Mouse (Mus musculus) mouse trophoblast stem cell (cell line): Measurements from ENCODE around the gene Stard8.
"Not testable (repeated sequence)": the region's sequence is repeated elsewhere in the genome, so short reads cannot be mapped to it uniquely, and the experiment has no call there.

Experiments
- in situ Hi-C, 2 experiments: fragments of 300-500 bp; cut with MseI, MboI; formaldehyde crosslinking; loops; 2 replicates in 1 of 2; 3 replicates in 1 of 2; pipeline ENCODE4 v1.15.1; 2025

Gene Stard8

GRCm38 (mm10) chrX:99046360-99047055 lies 43.5 kb downstream of the Stard8 start:
- in situ Hi-C loops = no loop called here

- in situ Hi-C loops = no loop called here
These were observed 45.1 kb downstream of the Stard8 start for GRCm38 (mm10) chrX:99048111-99048510.

- in situ Hi-C loops = no loop called here
These were observed 46.2 kb downstream of the Stard8 start for GRCm38 (mm10) chrX:99049247-99049646.

- in situ Hi-C loops = no loop called here
These were observed 47.9 kb downstream of the Stard8 start for GRCm38 (mm10) chrX:99050736-99051481.

- in situ Hi-C loops = no loop called here
These were observed 49.2 kb downstream of the Stard8 start for GRCm38 (mm10) chrX:99052255-99052654.

GRCm38 (mm10) chrX:99054512-99054911 lies 51.5 kb downstream of the Stard8 start:
- in situ Hi-C loops = no loop called here

GRCm38 (mm10) chrX:99057772-99058440 lies 54.9 kb downstream of the Stard8 start:
- in situ Hi-C loops = no loop called here

GRCm38 (mm10) chrX:99059119-99059518 lies 56.1 kb downstream of the Stard8 start:
- in situ Hi-C loops = no loop called here

- in situ Hi-C loops = no loop called here
These were observed 62.5 kb downstream of the Stard8 start for GRCm38 (mm10) chrX:99065582-99065981.

- in situ Hi-C loops = no loop called here
These were observed 63.5 kb downstream of the Stard8 start for GRCm38 (mm10) chrX:99066550-99066949.

GRCm38 (mm10) chrX:99067232-99067631 lies 64.2 kb downstream of the Stard8 start:
- in situ Hi-C loops = no loop called here

- in situ Hi-C loops = no loop called here
These were observed 64.7 kb downstream of the Stard8 start for GRCm38 (mm10) chrX:99067671-99068151.

- in situ Hi-C loops = no loop called here
These were observed 68.1 kb downstream of the Stard8 start for GRCm38 (mm10) chrX:99071188-99071587.

GRCm38 (mm10) chrX:99072596-99072995 lies 69.5 kb downstream of the Stard8 start:
- in situ Hi-C loops = no loop called here

GRCm38 (mm10) chrX:99075111-99075510 lies 72.1 kb downstream of the Stard8 start:
- in situ Hi-C loops = no loop called here

- in situ Hi-C loops = no loop called here
These were observed 73.4 kb downstream of the Stard8 start for GRCm38 (mm10) chrX:99076460-99076859.

GRCm38 (mm10) chrX:99078374-99078892 lies 75.4 kb downstream of the Stard8 start:
- in situ Hi-C loops = not testable (repeated sequence)

- in situ Hi-C loops = no loop called here
These were observed 89.7 kb downstream of the Stard8 start for GRCm38 (mm10) chrX:99092704-99093103.

GRCm38 (mm10) chrX:99111088-99111724 lies 108.2 kb downstream of the Stard8 start:
- in situ Hi-C loops = loop anchor here in 1 of 2 experiments (25.0 kb wide), 1 partner anchor 424 kb away; no protein-coding TSS in a partner anchor

- in situ Hi-C loops = loop anchor here in 1 of 2 experiments (25.0 kb wide), 1 partner anchor 432 kb away; no protein-coding TSS in a partner anchor
These were observed 116.5 kb downstream of the Stard8 start for GRCm38 (mm10) chrX:99119510-99119909.
